13 mouse cellular contexts compared by ENCODE assay signal in genomic region chr2:137357181-137357738, GRCm38 (mm10).
DNase-seq lines count a peak whose midpoint lies in the region; ATAC-seq lines count a peak whose summit lies in the region.
"Had no signal": no experiment of that assay in that cellular context is flagged by ENCODE, and none has a peak within 500 bp of the region (broad histone marks: within the 10 kb centered on the region; RNA-seq: fewer than 3 reads in every experiment).

No protein-coding gene starts in this region.

- H3K9me3 ChIP-seq in midbrain, embryonic 15.5 days, result no peaks in the 10 kb centered on the region
- no peaks in the 10 kb centered on the region for H3K9me3 ChIP-seq in midbrain, embryonic 13.5 days
- H3K9me3 ChIP-seq in heart, embryonic 16.5 days (replicated peaks; ENCODE audit: control insufficient read depth, low read length), result no peaks in the 10 kb centered on the region
- H3K9me3 ChIP-seq: liver, embryonic 15.5 days had no signal

- intact Hi-C loops in heart, postnatal 25 days (cut with DNase I), result no loop called here

- H3K36me3 ChIP-seq in midbrain, embryonic 15.5 days (replicated peaks), result no peaks in the 10 kb centered on the region
- no peaks in the 10 kb centered on the region for H3K36me3 ChIP-seq in midbrain, embryonic 13.5 days
- no peaks in the 10 kb centered on the region for H3K36me3 ChIP-seq in heart, embryonic 16.5 days (ENCODE audit: control insufficient read depth, insufficient read depth)
- H3K36me3 ChIP-seq: liver, embryonic 15.5 days had no signal

- no peak overlapping the region for H3K4me2 ChIP-seq in midbrain, embryonic 15.5 days
- H3K4me2 ChIP-seq in midbrain, embryonic 13.5 days (replicated peaks), result no peak overlapping the region
- H3K4me2 ChIP-seq in heart, embryonic 16.5 days (ENCODE audit: low read depth, low read length), result peak overlapping the region; percentile 29
- H3K4me2 ChIP-seq: liver, embryonic 15.5 days had no signal

- no peak overlapping the region for H3K9ac ChIP-seq in midbrain, embryonic 15.5 days
- H3K9ac ChIP-seq in midbrain, embryonic 13.5 days (replicated peaks), result no peak overlapping the region
- no peak overlapping the region for H3K9ac ChIP-seq in heart, embryonic 16.5 days (ENCODE audit: low read length)
- H3K9ac ChIP-seq: liver, embryonic 15.5 days had no signal

- peak; percentile 18 to 36 for DNase-seq in heart, adult 18-20 months
- DNase-seq in heart, postnatal 25 days (ENCODE audit: low spot score), result no peak
- DNase-seq in lung, postnatal 36 days, result peak; percentile 30
- no peak for DNase-seq in cerebellum, adult 11 months
- no peak for DNase-seq in urinary bladder, adult 18-20 months (ENCODE audit: low spot score in 2 of 2)
- DNase-seq: cerebellum, postnatal 14 days; gastrocnemius, postnatal 36 days; kidney, adult 9 months had no signal

- no peaks in the 10 kb centered on the region for H3K4me1 ChIP-seq in midbrain, embryonic 15.5 days
- no peaks in the 10 kb centered on the region for H3K4me1 ChIP-seq in midbrain, embryonic 13.5 days (replicated peaks)
- H3K4me1 ChIP-seq in heart, embryonic 16.5 days (ENCODE audit: control insufficient read depth, insufficient read depth, low read length), result no peaks in the 10 kb centered on the region
- H3K4me1 ChIP-seq: liver, embryonic 15.5 days had no signal

- no peak for ATAC-seq in midbrain, embryonic 15.5 days (replicated peaks)
- ATAC-seq in midbrain, embryonic 13.5 days, result no peak
- ATAC-seq in heart, embryonic 16.5 days (replicated peaks; ENCODE audit: extremely low read depth, insufficient read depth, low FRiP score), result 0 out of 2 replicates have a peak, but pooled peaks have one; percentile 14

- 0 out of 2 replicates have a peak, but pooled peaks cover 2% of the 10 kb centered on the region for H3K27me3 ChIP-seq in midbrain, embryonic 15.5 days (replicated peaks)
- no peaks in the 10 kb centered on the region for H3K27me3 ChIP-seq in midbrain, embryonic 13.5 days
- no peaks in the 10 kb centered on the region for H3K27me3 ChIP-seq in heart, embryonic 16.5 days (ENCODE audit: control insufficient read depth, insufficient read depth, low read length)
- H3K27me3 ChIP-seq: liver, embryonic 15.5 days had no signal

- 73% methylated on average over 13 of the region's 13 CpGs for WGBS in midbrain, embryonic 15.5 days
- 78% methylated on average over 13 of the region's 13 CpGs for WGBS in midbrain, embryonic 13.5 days
- 55% methylated on average over 13 of the region's 13 CpGs for WGBS in heart, embryonic 16.5 days

- no peak overlapping the region for H3K4me3 ChIP-seq in midbrain, embryonic 15.5 days
- H3K4me3 ChIP-seq in midbrain, embryonic 13.5 days (replicated peaks), result no peak overlapping the region
- peak overlapping the region; percentile 25; the same call in 1 of the 2 replicates for H3K4me3 ChIP-seq in heart, embryonic 16.5 days (ENCODE audit: low read length)
- H3K4me3 ChIP-seq: liver, embryonic 15.5 days; myocyte had no signal

- H3K27ac ChIP-seq in midbrain, embryonic 15.5 days, result 0 out of 2 replicates have a peak overlapping the region, but pooled peaks have one; percentile 15
- no peak overlapping the region for H3K27ac ChIP-seq in midbrain, embryonic 13.5 days
- peak overlapping the region; percentile 26; the same call in 1 of the 2 replicates for H3K27ac ChIP-seq in heart, embryonic 16.5 days (ENCODE audit: low read length)
- H3K27ac ChIP-seq: liver, embryonic 15.5 days had no signal

Comparison
In these comparisons a context has a peak if more than half of its experiments do, and no peak if none do; other contexts are left out.
1. DNase-seq: peak in heart, adult 18-20 months (2 of 2) and lung, postnatal 36 days (single experiment); none in heart, postnatal 25 days (single experiment), cerebellum, adult 11 months (single experiment) and urinary bladder, adult 18-20 months (0 of 2).